Mouse (Mus musculus) lung, adult 2 months (tissue): ENCODE results near the gene Npr2.

Experiments
- CTCF ChIP-seq: fragments of 200-500 bp; IDR thresholded peaks from 2 replicates; pipeline ENCODE4 v1.5.1; 2011; ENCODE audit warnings: mild to moderate bottlenecking, low read length, control low read depth; ENCODE audit not compliant: insufficient read depth
- POLR2A ChIP-seq: fragments of 200-500 bp; IDR thresholded peaks from 2 replicates; pipeline ENCODE4 v1.6.1; 2011; ENCODE audit warnings: low read depth, mild to moderate bottlenecking, control low read depth, low read length, borderline replicate concordance; ENCODE audit errors: extremely low read depth

- TF ChIP-seq CTCF (no peak), POLR2A (no peak)
These were observed 2.0 kb downstream of the Npr2 start for GRCm38 (mm10) chr4:43633736-43634135.
